Mouse (Mus musculus) effector memory CD4-positive, alpha-beta T cell, adult 5 months (primary cell): ENCODE measurements around the gene Ddx58. TPM values are rescaled to one million over a fixed set of nuclear protein-coding genes. Genes with fewer than 3 reads are reported as not detected.

ENCODE experiments used
- polyA plus RNA-seq: library from polyadenylated mRNA; unstranded; fragments of 100-300 nt; shearing (Covaris generic); gene quantifications from one replicate; pipeline ENCODE4 v1.2.1, GENCODE M21; 2017

The Ddx58 gene
- 77.4 TPM for polyA plus RNA-seq

GRCm38 (mm10) chr4:40239409-40240271 lies at the start of gene Ddx58:
Gene Ddx58, minus strand, starts transcription at chr4:40239828.

GRCm38 (mm10) chr4:40279276-40279900 lies 39.8 kb upstream of the Ddx58 start, which contains the start of gene Ndufb6:
Gene Ndufb6, minus strand, starts transcription at chr4:40279421.

GRCm38 (mm10) chr4:40269430-40270032 lies 29.9 kb upstream of the Ddx58 start, which contains the start of the genes Smim27 and Topors:
Gene Smim27, plus strand, starts transcription at chr4:40269579.
Gene Topors, minus strand, starts transcription at chr4:40269850.

Other genes starting within 250 kb of the Ddx58 start
- gene Aco1, start 96.7 kb downstream of the Ddx58 start, polyA plus RNA-seq, result 15.6 TPM
- gene Smim27, start 29.8 kb upstream of the Ddx58 start, polyA plus RNA-seq, result 47.0 TPM
- gene Topors, start 30.0 kb upstream of the Ddx58 start, polyA plus RNA-seq, result 30.9 TPM
- gene Ndufb6, start 39.6 kb upstream of the Ddx58 start, polyA plus RNA-seq, result 70.0 TPM
- not detected for gene Tmem215, start 232.4 kb upstream of the Ddx58 start, polyA plus RNA-seq